Mouse (Mus musculus) heart, postnatal 0 days (tissue): ENCODE measurements around the gene Trcg1.

ENCODE experiments used
- CTCF ChIP-seq: IDR thresholded peaks from 2 replicates; pipeline ENCODE4 v1.5.1; 2016; ENCODE audit warnings: antibody characterized with exemption, control low read depth, low read depth
- EP300 ChIP-seq: IDR thresholded peaks from 2 replicates; pipeline ENCODE4 v1.6.1; 2016; ENCODE audit warnings: antibody characterized with exemption, low read depth

DNA sequence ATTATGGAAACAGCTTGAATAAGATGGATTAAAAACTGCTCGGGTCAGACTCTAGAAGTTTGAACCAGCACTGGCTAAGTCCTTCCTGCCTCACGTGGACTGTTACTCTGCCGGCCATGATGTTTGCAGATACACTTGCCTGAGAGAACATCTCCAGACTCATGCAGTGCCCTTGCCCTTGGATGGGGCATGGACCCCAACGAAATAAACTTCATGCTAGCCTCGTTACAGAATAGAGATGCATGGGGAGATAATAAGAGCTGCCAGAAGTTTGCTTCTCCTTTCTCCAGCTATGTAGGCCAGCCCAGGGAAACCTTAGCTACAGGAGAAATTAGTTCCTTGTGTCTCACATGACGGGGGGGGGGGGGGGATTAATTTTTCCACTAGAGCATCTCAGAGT lies 21.9 kb upstream of the Trcg1 start:
- no peak for TF ChIP-seq CTCF
- no peak for TF ChIP-seq EP300
